Mouse (Mus musculus) stomach, postnatal 0 days (tissue): ENCODE measurements around the gene Tekt5. TPM values are rescaled to one million over a fixed set of nuclear protein-coding genes. Genes with fewer than 3 reads are reported as not detected.

ENCODE experiments used
- ATAC-seq: fragments of 200-750 bp; cut with Nextera tagmentation; 2 replicates; pipeline ENCODE4 v1.8.0; 2017; ENCODE audit not compliant: low FRiP score, low TSS enrichment
- DNase-seq: peaks from one replicate; pipeline ENCODE4 v3.0.0-alpha.2; 2016; ENCODE audit warnings: low spot score
- H3K27ac ChIP-seq: fragments of 300-500 bp; sonication (generic); replicated peaks from 2 replicates; pipeline ENCODE4 v1.5.1; 2014; ENCODE audit warnings: mild to moderate bottlenecking, control low read depth
- H3K27me3 ChIP-seq: fragments of 300-500 bp; sonication (generic); 2 replicates; pipeline ENCODE4 v1.6.1; 2014; ENCODE audit warnings: low read length; ENCODE audit not compliant: control insufficient read depth, insufficient read depth
- H3K36me3 ChIP-seq: fragments of 300-500 bp; sonication (generic); 2 replicates; pipeline ENCODE4 v1.6.1; 2014; ENCODE audit warnings: low read length, mixed read lengths; ENCODE audit not compliant: control insufficient read depth, insufficient read depth
- H3K4me1 ChIP-seq: fragments of 300-500 bp; sonication (generic); replicated peaks from 2 replicates; pipeline ENCODE4 v1.6.1; 2014; ENCODE audit warnings: antibody characterized with exemption; ENCODE audit not compliant: control insufficient read depth, insufficient read depth
- H3K4me2 ChIP-seq: fragments of 300-500 bp; sonication (generic); replicated peaks from 2 replicates; pipeline ENCODE4 v1.6.1; 2014; ENCODE audit warnings: low read depth, mild to moderate bottlenecking, control low read depth, moderate library complexity
- H3K4me3 ChIP-seq: fragments of 300-500 bp; sonication (generic); 2 replicates; pipeline ENCODE4 v1.5.1; 2014; ENCODE audit warnings: low read depth, low read length, control low read depth
- H3K9ac ChIP-seq: fragments of 300-500 bp; sonication (generic); 2 replicates; pipeline ENCODE4 v1.6.1; 2014; ENCODE audit warnings: mild to moderate bottlenecking, low read length, control low read depth, mixed read lengths
- H3K9me3 ChIP-seq: fragments of 300-500 bp; sonication (generic); 2 replicates; pipeline ENCODE4 v1.6.1; 2016; ENCODE audit warnings: low read length; ENCODE audit not compliant: control insufficient read depth
- CTCF ChIP-seq: IDR thresholded peaks from 2 replicates; pipeline ENCODE4 v1.5.1; 2016; ENCODE audit warnings: antibody characterized with exemption, low read depth, mild to moderate bottlenecking, moderate library complexity
- EP300 ChIP-seq: optimal IDR thresholded peaks from 2 replicates; pipeline ENCODE3; 2016; ENCODE audit warnings: antibody characterized with exemption
- WGBS: fragments of 180-500 bp; shearing (Covaris S2); extraction: QIAGEN DNeasy Blood & Tissue Kit; methylation state at CpG from one replicate; pipeline ENCODE4 v1.1.7; 2014; 5-methylcytosine and 5-hydroxymethylcytosine counted together
- polyA plus RNA-seq: library from polyadenylated mRNA; unstranded; fragments of >200 nt; fragmentation: Nextera tagmentation; extraction: Ambion mirVana; gene quantifications from 2 replicates; pipeline ENCODE4 v1.2.1, GENCODE M21; 2015

The Tekt5 gene
- polyA plus RNA-seq, 1 experiment from 2014 or later = 0.74 TPM

DNA sequence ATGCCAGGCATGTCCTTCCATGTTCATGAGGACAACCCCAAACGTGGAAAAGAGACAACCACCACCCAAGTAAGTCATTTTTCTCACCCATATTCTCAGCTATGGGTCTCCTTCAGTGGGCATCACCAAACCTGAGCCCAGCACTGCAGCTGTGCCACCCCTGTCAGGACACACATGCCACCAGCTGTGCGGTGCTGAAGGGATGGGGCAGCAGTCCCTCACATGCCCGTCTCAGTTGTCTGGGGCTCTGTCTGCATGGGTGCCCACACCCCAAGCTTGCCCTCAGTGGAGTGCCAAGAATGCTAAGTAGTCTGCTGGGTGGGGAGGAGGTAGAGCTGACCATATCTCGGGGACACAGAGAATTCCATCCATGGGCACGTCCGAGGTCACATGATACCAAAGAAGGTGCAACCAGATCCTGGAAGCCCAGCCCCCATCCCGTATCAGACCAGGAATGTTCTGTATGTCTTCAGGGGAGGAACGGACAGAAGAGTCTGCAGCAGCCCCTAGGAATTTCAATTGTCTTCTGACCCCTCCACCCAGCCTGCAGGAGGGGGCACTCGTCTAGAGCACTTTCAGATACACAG lies 44.1 kb downstream of the Tekt5 start:
- no peaks in the 10 kb centered on the region for H3K36me3 ChIP-seq
- no peak overlapping the region for H3K4me3 ChIP-seq
- H3K4me1 ChIP-seq = peaks cover 6% of the 10 kb centered on the region
- WGBS = 43% methylated on average over 9 of the region's 9 CpGs
- no peaks in the 10 kb centered on the region for H3K9me3 ChIP-seq
- H3K9ac ChIP-seq = no peak overlapping the region
- ATAC-seq (no peak), DNase-seq (peak; percentile 37)
- no peak overlapping the region for H3K4me2 ChIP-seq
- no peak overlapping the region for H3K27ac ChIP-seq
- TF ChIP-seq CTCF (no peak), EP300 (no peak)
- no peaks in the 10 kb centered on the region for H3K27me3 ChIP-seq

- DNase-seq (peak; percentile 78), ATAC-seq (peak; percentile 94)
- H3K4me3 ChIP-seq = no peak overlapping the region
- peak overlapping the region; percentile 23; the same call in 1 of the 2 replicates for H3K4me2 ChIP-seq
- whole genome bisulfite sequencing = 33% methylated on average over 10 of the region's 10 CpGs
- H3K27me3 ChIP-seq = no peaks in the 10 kb centered on the region
- peaks cover 6% of the 10 kb centered on the region for H3K4me1 ChIP-seq
- H3K9ac ChIP-seq = no peak overlapping the region
- H3K27ac ChIP-seq = peak overlapping the region; percentile 88
- no peaks in the 10 kb centered on the region for H3K9me3 ChIP-seq
- no peak for TF ChIP-seq CTCF
- no peak for TF ChIP-seq EP300
- H3K36me3 ChIP-seq = no peaks in the 10 kb centered on the region
Measured at GRCm38 (mm10) chr16:10349876-10350275, 45.4 kb downstream of the Tekt5 start.

GRCm38 (mm10) chr16:10349436-10349835 lies 45.9 kb downstream of the Tekt5 start:
- Histone ChIP-seq H3K9ac (no peak overlapping the region), H3K27me3 (no peaks in the 10 kb centered on the region), H3K27ac (peak overlapping the region; percentile 88), H3K9me3 (no peaks in the 10 kb centered on the region), H3K4me2 (peak overlapping the region; percentile 23; the same call in 1 of the 2 replicates), H3K4me3 (no peak overlapping the region), H3K36me3 (no peaks in the 10 kb centered on the region), H3K4me1 (peaks cover 6% of the 10 kb centered on the region)
- TF ChIP-seq CTCF (no peak), EP300 (no peak)
- ATAC-seq (peak; percentile 58), DNase-seq (peak; percentile 66)
- WGBS = 30% methylated on average over 5 of the region's 5 CpGs

DNA sequence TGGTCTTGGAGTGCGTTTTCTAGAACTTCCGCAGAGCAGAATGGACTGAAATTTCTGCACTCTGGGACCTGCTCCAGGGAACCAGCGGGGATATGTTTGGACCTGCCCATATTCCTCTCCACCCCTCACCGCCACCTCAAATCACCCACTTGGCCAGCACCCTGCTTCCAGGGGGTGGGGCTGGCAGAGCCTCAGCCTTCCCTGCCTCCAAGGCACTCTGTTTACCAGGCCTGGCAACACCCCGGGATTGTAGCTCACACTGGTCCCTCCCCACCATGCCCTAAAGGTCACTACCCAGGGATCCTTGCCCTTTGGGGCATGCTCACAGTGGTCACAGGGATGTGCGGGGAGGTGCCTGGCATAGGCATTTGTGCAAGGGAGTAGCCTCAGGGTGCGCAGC lies 47.7 kb downstream of the Tekt5 start:
- DNase-seq (peak; percentile 56), ATAC-seq (peak; percentile 38)
- WGBS = 47% methylated on average over 7 of the region's 7 CpGs
- Histone ChIP-seq H3K36me3 (no peaks in the 10 kb centered on the region), H3K4me2 (no peak overlapping the region), H3K4me3 (no peak overlapping the region), H3K27ac (peak overlapping the region; percentile 79), H3K9me3 (no peaks in the 10 kb centered on the region), H3K27me3 (no peaks in the 10 kb centered on the region), H3K9ac (no peak overlapping the region), H3K4me1 (peaks cover 6% of the 10 kb centered on the region)
- no peak for TF ChIP-seq CTCF

- no peak overlapping the region for H3K4me3 ChIP-seq
- no peak overlapping the region for H3K4me2 ChIP-seq
- ATAC-seq = no peak
- WGBS = 54% methylated on average over 4 of the region's 4 CpGs
- no peaks in the 10 kb centered on the region; the same call in 1 of the 2 replicates for H3K4me1 ChIP-seq
- TF ChIP-seq EP300 (no peak), CTCF (no peak)
- DNase-seq = no peak
- no peaks in the 10 kb centered on the region for H3K9me3 ChIP-seq
- H3K27ac ChIP-seq = no peak overlapping the region
- H3K9ac ChIP-seq = no peak overlapping the region
- no peaks in the 10 kb centered on the region for H3K27me3 ChIP-seq
- H3K36me3 ChIP-seq = no peaks in the 10 kb centered on the region
Measured at GRCm38 (mm10) chr16:10341110-10341509, 54.2 kb downstream of the Tekt5 start.

GRCm38 (mm10) chr16:10339930-10340329 lies 55.4 kb downstream of the Tekt5 start:
- DNase-seq (no peak), ATAC-seq (no peak)
- TF ChIP-seq EP300 = no peak
- TF ChIP-seq CTCF = no peak
- H3K36me3 ChIP-seq = no peaks in the 10 kb centered on the region
- no peaks in the 10 kb centered on the region; the same call in 1 of the 2 replicates for H3K4me1 ChIP-seq
- H3K9me3 ChIP-seq = no peaks in the 10 kb centered on the region
- H3K9ac ChIP-seq = no peak overlapping the region
- H3K4me3 ChIP-seq = no peak overlapping the region
- no peaks in the 10 kb centered on the region for H3K27me3 ChIP-seq
- no peak overlapping the region for H3K4me2 ChIP-seq
- WGBS = 90% methylated on average over 10 of the region's 10 CpGs
- no peak overlapping the region for H3K27ac ChIP-seq
